Mouse (Mus musculus) heart, embryonic 11.5 days (tissue): ENCODE data around the gene Prkcg. TPM values are rescaled to one million over a fixed set of nuclear protein-coding genes. Genes with fewer than 3 reads are reported as not detected.

ENCODE experiments used
- ATAC-seq: fragments of 200-750 bp; cut with Nextera tagmentation; replicated peaks from 2 replicates; pipeline ENCODE4 v1.8.0; 2017; ENCODE audit warnings: moderate library complexity; ENCODE audit not compliant: insufficient number of reproducible peaks, low FRiP score, low TSS enrichment
- H3K27ac ChIP-seq: fragments of 300-500 bp; sonication (generic); 2 replicates; pipeline ENCODE4 v1.5.1; 2014; ENCODE audit warnings: mild to moderate bottlenecking, low read depth, low read length
- H3K27me3 ChIP-seq: fragments of 300-500 bp; sonication (generic); 2 replicates; pipeline ENCODE4 v1.6.1; 2014; ENCODE audit warnings: mild to moderate bottlenecking, low read length, mixed read lengths; ENCODE audit not compliant: control insufficient read depth, insufficient read depth
- H3K36me3 ChIP-seq: fragments of 300-500 bp; sonication (generic); 2 replicates; pipeline ENCODE4 v1.6.1; 2014; ENCODE audit warnings: mild to moderate bottlenecking, low read length, moderate library complexity, mixed read lengths; ENCODE audit not compliant: control insufficient read depth, insufficient read depth
- H3K4me1 ChIP-seq: fragments of 300-500 bp; sonication (generic); 2 replicates; pipeline ENCODE4 v1.6.1; 2014; ENCODE audit warnings: low read length; ENCODE audit not compliant: control insufficient read depth, insufficient read depth
- H3K4me2 ChIP-seq: fragments of 300-500 bp; sonication (generic); 2 replicates; pipeline ENCODE4 v1.6.1; 2014; ENCODE audit warnings: mild to moderate bottlenecking, moderate library complexity
- H3K4me3 ChIP-seq: fragments of 300-500 bp; sonication (generic); 2 replicates; pipeline ENCODE4 v1.5.1; 2014; ENCODE audit warnings: low read depth, low read length
- H3K9ac ChIP-seq: fragments of 300-500 bp; sonication (generic); 2 replicates; pipeline ENCODE4 v1.6.1; 2014; ENCODE audit warnings: mild to moderate bottlenecking, low read depth, low read length, moderate library complexity
- H3K9me3 ChIP-seq: fragments of 300-500 bp; sonication (generic); replicated peaks from 2 replicates; pipeline ENCODE4 v1.6.1; 2016; ENCODE audit warnings: low read length; ENCODE audit not compliant: control insufficient read depth
- WGBS: fragments of 180-500 bp; shearing (Covaris S2); extraction: QIAGEN DNeasy Blood & Tissue Kit; methylation state at CpG from one replicate; pipeline ENCODE4 v1.1.7; 2014; ENCODE audit not compliant: insufficient replicate concordance; 5-methylcytosine and 5-hydroxymethylcytosine counted together
- polyA plus RNA-seq: library from polyadenylated mRNA; unstranded; fragments of >200 nt; fragmentation: Nextera tagmentation; extraction: Ambion mirVana; gene quantifications from 2 replicates; pipeline ENCODE4 v1.2.1, GENCODE M21; 2014

The Prkcg gene
- polyA plus RNA-seq, 1 experiment from 2014 or later, result 0.14 TPM

GRCm38 (mm10) chr7:3302556-3303275 lies 13.7 kb downstream of the Prkcg start:
- Histone ChIP-seq H3K27ac (no peak overlapping the region), H3K27me3 (peaks cover 39% of the 10 kb centered on the region), H3K36me3 (0 out of 2 replicates have a peak, but pooled peaks cover 8% of the 10 kb centered on the region), H3K4me2 (peak overlapping the region; percentile 87), H3K9me3 (no peaks in the 10 kb centered on the region), H3K4me3 (peak overlapping the region; percentile 45), H3K4me1 (peaks cover 16% of the 10 kb centered on the region), H3K9ac (peak overlapping the region; percentile 62)
- 2% methylated on average over 16 of the region's 16 CpGs for WGBS
- no peak for ATAC-seq

- peaks cover 39% of the 10 kb centered on the region for H3K27me3 ChIP-seq
- H3K36me3 ChIP-seq, result 0 out of 2 replicates have a peak, but pooled peaks cover 8% of the 10 kb centered on the region
- H3K4me2 ChIP-seq, result peak overlapping the region; percentile 87
- H3K9me3 ChIP-seq, result no peaks in the 10 kb centered on the region
- 1% methylated on average over 29 of the region's 29 CpGs for WGBS
- H3K9ac ChIP-seq, result peak overlapping the region; percentile 54; the same call in 1 of the 2 replicates
- H3K27ac ChIP-seq, result no peak overlapping the region
- H3K4me3 ChIP-seq, result peak overlapping the region; percentile 45
- peak; percentile 29; the same call in 1 of the 2 replicates for ATAC-seq
- peaks cover 9% of the 10 kb centered on the region for H3K4me1 ChIP-seq
Observed at GRCm38 (mm10) chr7:3303276-3303781, 14.3 kb downstream of the Prkcg start.

- Histone ChIP-seq H3K9me3 (no peaks in the 10 kb centered on the region), H3K27ac (no peak overlapping the region), H3K9ac (peak overlapping the region; percentile 54; the same call in 1 of the 2 replicates), H3K4me2 (peak overlapping the region; percentile 87), H3K27me3 (peaks cover 39% of the 10 kb centered on the region), H3K36me3 (0 out of 2 replicates have a peak, but pooled peaks cover 5% of the 10 kb centered on the region), H3K4me3 (peak overlapping the region; percentile 45), H3K4me1 (peaks cover 5% of the 10 kb centered on the region)
- WGBS, result 4% methylated on average over 12 of the region's 12 CpGs
- no peak; the same call in 1 of the 2 replicates for ATAC-seq
Observed at GRCm38 (mm10) chr7:3303789-3304188, 14.8 kb downstream of the Prkcg start.

- 0 out of 2 replicates have a peak, but pooled peaks cover 4% of the 10 kb centered on the region for H3K36me3 ChIP-seq
- no peak for ATAC-seq
- WGBS, result 6% methylated on average over 10 of the region's 10 CpGs
- H3K4me3 ChIP-seq, result no peak overlapping the region
- no peak overlapping the region for H3K9ac ChIP-seq
- no peak overlapping the region for H3K27ac ChIP-seq
- H3K4me1 ChIP-seq, result peaks cover 3% of the 10 kb centered on the region; the same call in 1 of the 2 replicates
- peak overlapping the region; percentile 87; the same call in 1 of the 2 replicates for H3K4me2 ChIP-seq
- H3K27me3 ChIP-seq, result peaks cover 39% of the 10 kb centered on the region
- H3K9me3 ChIP-seq, result no peaks in the 10 kb centered on the region
Observed at GRCm38 (mm10) chr7:3304298-3304697, 15.3 kb downstream of the Prkcg start.

GRCm38 (mm10) chr7:3306400-3306799 lies 17.4 kb downstream of the Prkcg start:
- Histone ChIP-seq H3K4me2 (no peak overlapping the region), H3K36me3 (no peaks in the 10 kb centered on the region), H3K9me3 (peaks cover 4% of the 10 kb centered on the region; the same call in 1 of the 2 replicates), H3K27me3 (peaks cover 39% of the 10 kb centered on the region), H3K4me3 (no peak overlapping the region), H3K4me1 (peaks cover 3% of the 10 kb centered on the region; the same call in 1 of the 2 replicates), H3K27ac (no peak overlapping the region), H3K9ac (no peak overlapping the region)
- WGBS, result 67% methylated on average over 3 of the region's 3 CpGs
- ATAC-seq, result no peak

- ATAC-seq, result no peak
- H3K4me2 ChIP-seq, result no peak overlapping the region
Observed at GRCm38 (mm10) chr7:3308646-3309045, 19.7 kb downstream of the Prkcg start.

GRCm38 (mm10) chr7:3310233-3310632 lies 21.3 kb downstream of the Prkcg start:
- no peak for ATAC-seq
- Histone ChIP-seq H3K27me3 (peaks cover 12% of the 10 kb centered on the region), H3K4me2 (no peak overlapping the region), H3K9me3 (peaks cover 4% of the 10 kb centered on the region; the same call in 1 of the 2 replicates), H3K27ac (no peak overlapping the region), H3K36me3 (no peaks in the 10 kb centered on the region), H3K4me3 (no peak overlapping the region), H3K9ac (no peak overlapping the region), H3K4me1 (no peaks in the 10 kb centered on the region)
- WGBS, result 91% methylated on average over 7 of the region's 7 CpGs

More at GRCm38 (mm10) chr7:3308646-3309045, 19.7 kb downstream of the Prkcg start:
- Histone ChIP-seq H3K9me3 (peaks cover 4% of the 10 kb centered on the region; the same call in 1 of the 2 replicates), H3K36me3 (no peaks in the 10 kb centered on the region), H3K27ac (no peak overlapping the region), H3K9ac (no peak overlapping the region), H3K27me3 (peaks cover 28% of the 10 kb centered on the region), H3K4me3 (no peak overlapping the region), H3K4me1 (no peaks in the 10 kb centered on the region; the same call in 1 of the 2 replicates)
- WGBS, result 77% methylated on average over 4 of the region's 4 CpGs

- Histone ChIP-seq H3K9me3 (peaks cover 4% of the 10 kb centered on the region; the same call in 1 of the 2 replicates), H3K4me2 (no peak overlapping the region), H3K4me3 (no peak overlapping the region), H3K27me3 (no peaks in the 10 kb centered on the region), H3K36me3 (no peaks in the 10 kb centered on the region), H3K27ac (no peak overlapping the region), H3K4me1 (no peaks in the 10 kb centered on the region; the same call in 1 of the 2 replicates), H3K9ac (no peak overlapping the region)
- WGBS, result 77% methylated on average over 8 of the region's 8 CpGs
- ATAC-seq, result no peak
Observed at GRCm38 (mm10) chr7:3313571-3313970, 24.6 kb downstream of the Prkcg start.
